Mouse (Mus musculus): ENCODE data around the gene Rap2c. TPM values are rescaled to one million over a fixed set of nuclear protein-coding genes. Genes with fewer than 3 reads are reported as not detected.

Gene Rap2c
- 4.2 and 4.8 TPM in 2 replicates for polyA plus RNA-seq (2012; rRNA removed)

DNA sequence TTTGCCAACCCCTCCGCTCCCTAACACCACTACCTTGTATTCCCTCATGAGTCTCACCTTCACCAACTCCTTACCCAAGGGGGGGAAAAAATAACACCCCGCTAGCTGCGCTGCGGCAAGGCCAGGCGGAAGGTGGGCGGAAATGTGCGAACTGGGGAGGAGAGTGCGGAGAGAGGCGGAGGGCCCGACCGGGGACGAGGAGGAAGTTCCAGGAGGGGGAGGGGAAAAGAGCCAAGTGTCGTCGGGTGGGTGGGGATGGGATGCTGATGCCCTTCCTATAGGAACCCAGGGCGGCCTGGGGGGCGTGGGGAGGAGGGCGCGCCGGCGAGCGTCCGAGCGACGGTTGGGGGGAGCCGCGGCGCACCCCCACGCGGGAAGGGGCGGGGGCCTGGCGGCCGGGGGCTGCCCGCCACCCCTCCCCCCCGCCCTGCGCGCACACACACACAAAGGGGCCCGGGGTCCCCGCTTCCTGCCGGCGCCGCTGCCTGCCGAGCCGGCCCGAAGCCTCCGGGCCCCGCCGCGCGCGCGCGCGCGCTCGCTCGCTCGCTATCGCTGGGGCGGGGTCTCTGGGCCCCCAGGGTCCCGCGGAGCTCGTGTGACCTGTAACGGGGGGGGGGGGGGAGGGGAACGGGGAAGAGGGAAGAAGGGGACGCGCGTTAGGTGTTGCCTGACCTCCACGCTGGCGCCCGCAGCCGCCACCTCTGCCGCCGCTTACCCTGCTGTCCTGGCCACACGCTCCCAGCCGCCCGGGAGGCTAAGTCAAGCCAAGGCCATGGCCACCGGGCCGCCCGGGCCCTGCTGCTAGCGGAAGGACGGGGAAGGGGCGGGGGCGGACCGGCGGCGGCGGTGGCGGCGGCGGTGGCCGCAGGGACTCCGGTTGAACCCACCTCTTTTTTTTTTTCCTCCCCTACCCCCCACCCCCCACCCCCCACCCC lies at the start of gene Rap2c:
Gene Rap2c (minus strand): TSS at position 168 of the 935 bp plus-strand sequence.
- no peak for DNase-seq (ENCODE audit: low read depth)

DNA sequence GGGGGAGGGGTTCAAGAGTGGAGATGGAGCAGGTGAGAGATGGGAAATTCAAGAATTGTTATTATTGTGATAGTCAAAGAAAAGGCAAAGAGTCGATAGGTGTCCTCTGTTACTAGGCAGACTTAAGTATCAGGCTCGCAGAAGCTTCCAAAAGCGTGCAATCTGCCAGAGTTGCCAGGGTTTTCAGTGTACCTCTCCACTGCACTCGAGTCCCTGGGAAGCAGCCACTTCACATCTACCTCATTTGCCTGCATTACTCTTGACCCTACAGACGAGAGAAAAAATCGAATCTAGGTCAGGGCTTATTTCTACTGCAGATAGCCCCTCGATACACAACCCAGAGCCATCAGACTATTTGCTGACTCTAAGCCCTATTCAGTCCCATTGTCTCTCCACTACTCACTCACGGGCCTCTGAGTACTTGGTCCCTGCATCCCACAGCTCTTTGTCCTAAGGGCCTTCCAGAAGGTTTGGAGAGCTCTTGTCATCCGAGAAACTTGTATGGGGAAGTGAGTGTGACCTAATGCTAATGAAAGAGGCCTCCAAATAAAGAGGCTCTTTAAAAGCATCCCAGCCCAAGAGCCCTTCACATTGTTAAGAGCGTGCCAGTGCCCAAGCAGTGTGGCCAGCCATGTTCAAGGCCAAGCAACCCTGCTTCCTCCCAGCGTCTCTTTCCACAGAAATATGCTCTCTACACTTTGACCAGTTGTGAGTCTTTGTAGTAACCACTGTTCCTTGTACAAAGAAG lies 48.9 kb upstream of the Rap2c start:
- DNase-seq (ENCODE audit: low read depth): no peak

- DNase-seq (ENCODE audit: low read depth): no peak
Observed at GRCm38 (mm10) chrX:51065773-51066172, 48.0 kb upstream of the Rap2c start.

GRCm38 (mm10) chrX:51065158-51065664 lies 47.4 kb upstream of the Rap2c start:
- no peak for DNase-seq (ENCODE audit: low read depth)

- DNase-seq (ENCODE audit: low read depth): no peak
Observed at GRCm38 (mm10) chrX:51060220-51060619, 42.4 kb upstream of the Rap2c start.

GRCm38 (mm10) chrX:51058741-51059140 lies 40.9 kb upstream of the Rap2c start:
- DNase-seq (ENCODE audit: low read depth): no peak

DNA sequence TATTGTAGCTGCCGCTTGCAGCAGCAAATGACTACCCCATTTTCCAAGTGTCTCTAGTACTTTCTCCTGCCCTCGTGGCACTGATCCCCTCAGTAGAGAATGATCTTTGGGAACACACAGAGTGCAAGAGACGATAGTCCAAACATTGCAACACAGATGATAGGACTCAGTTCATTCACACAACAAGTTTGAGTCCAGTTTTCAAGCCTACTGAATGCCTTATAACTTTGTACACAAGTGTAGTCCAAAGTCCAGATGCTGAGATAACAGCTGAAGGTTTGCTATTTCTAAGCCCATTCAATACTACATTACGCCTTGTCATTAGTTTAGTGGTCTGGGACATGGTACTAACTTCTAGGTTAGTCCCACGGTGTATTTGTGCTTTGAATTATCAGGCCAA lies 40.5 kb upstream of the Rap2c start:
- no peak for DNase-seq (ENCODE audit: low read depth)

GRCm38 (mm10) chrX:51051680-51052461 lies 34.1 kb upstream of the Rap2c start:
- no peak for DNase-seq (ENCODE audit: low read depth)

GRCm38 (mm10) chrX:51035678-51036209 lies 17.9 kb upstream of the Rap2c start:
- DNase-seq (ENCODE audit: low read depth): no peak

DNA sequence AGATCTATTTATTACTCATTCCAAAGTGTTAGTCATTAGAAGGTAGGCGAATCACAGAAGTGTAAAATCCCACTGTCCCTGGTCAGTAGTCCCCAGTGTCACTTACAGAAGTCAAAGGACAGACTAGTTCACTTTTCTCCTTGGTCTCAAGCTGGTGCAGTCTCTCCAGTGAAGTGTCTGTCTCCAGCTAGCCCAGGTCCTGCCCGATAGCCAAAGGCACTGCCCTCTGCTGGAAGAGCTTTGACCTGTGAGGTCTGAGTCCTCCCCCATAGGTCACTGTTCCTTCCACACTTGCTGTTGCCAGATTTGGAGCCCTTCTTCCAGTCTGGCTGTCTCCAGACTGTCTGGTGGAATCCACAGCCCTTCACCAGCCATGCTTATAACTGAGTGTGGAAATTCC lies 2.1 kb upstream of the Rap2c start:
- DNase-seq (ENCODE audit: low read depth): no peak

DNA sequence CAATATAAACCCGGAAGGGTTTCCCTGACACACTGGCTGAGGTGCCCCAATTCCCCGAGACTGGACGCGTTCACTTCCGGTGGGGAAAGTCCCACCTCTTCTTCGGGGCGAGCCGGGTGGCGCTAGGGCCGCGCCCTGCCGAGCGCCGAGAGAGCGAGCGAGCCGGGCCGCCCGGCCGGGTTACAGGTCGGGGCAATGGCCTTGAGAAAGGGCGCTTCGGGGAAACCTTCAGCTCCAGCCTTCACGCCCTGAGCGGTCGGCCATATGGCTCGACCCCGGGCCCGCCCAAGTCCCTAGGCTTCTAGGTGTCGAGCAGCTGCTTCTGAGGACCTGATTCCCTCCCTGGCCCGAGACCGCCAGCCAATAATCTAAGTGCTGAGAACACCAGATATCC lies 965 bp upstream of the Rap2c start:
- no peak for DNase-seq (ENCODE audit: low read depth)

DNA sequence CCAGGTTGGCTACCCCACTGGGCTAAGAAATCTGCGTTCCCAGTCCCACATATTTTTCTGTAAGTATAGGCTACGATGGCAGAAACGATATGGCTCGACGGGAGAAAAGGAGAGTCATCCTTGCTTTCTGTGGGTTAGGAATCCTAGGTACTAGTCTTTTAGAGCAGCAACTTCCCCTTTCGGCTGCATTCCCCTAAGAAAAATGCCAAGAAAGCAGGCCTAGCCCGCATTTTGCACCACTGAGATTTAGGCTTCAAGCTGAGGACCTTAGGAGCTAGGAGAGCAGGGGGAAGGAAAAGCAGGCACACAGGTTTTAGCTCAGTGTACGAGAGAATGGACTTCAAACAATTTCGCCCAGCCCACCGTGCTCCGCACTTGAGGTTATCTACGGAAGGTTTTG lies 892 bp downstream of the Rap2c start:
- no peak for DNase-seq (ENCODE audit: low read depth)

DNA sequence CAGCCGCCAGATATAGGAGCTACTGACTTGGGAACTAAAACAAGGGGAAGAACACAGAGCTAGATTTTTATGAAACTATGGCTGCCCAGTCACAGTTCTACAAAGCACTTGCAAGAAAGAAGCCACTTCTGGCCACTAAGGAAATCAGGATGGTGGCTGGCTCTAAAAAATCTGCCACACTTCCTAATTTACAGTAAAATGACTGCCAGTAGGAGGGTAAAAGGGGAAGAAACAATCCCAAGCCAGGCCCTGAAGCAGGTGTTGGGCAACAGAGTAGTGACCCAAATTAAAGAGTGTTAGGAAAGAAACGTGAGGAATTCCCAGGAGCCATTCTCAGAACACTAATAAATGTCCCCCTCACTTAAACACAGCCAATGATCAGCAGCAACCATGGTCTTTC lies 5.5 kb downstream of the Rap2c start:
- DNase-seq (ENCODE audit: low read depth): no peak

DNA sequence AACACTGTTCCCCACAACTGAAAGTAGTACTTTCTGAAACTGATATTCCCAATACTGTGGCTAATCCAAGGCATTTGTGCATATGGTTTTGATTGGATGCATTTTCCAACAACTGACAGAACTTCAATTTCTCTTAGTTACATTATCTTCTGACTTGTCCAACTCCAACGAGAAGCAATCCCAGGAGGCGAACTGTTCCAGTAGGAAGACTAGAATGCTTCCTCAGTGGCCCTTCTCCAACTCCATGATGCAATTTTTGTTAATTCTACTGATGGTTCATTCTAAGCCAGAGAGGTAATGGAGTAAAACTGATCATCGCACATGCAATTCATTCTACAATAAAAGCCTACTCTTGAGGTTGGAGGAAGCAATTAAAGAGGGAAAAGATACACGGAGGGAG lies 7.5 kb downstream of the Rap2c start:
- no peak for DNase-seq (ENCODE audit: low read depth)

DNA sequence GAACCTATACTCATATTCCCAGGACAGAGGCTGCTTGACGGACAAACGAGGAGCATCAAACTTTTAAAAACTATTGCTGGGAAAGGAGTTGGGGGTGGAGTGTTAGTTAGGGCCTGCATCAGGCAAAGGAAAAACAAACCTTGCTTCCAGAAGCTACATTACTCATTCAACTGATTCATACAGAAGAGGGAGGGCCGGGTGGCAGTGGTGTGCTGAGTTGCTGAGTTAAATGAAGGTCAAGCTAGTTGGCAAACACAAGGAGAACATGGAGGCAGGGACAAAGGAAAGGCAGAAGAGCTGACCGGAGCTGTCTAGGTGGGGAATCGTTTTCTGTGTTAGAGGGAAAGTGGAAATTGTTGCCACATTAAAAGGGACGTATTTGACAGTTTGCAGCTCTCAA lies 17.0 kb downstream of the Rap2c start:
- DNase-seq (ENCODE audit: low read depth): no peak

DNA sequence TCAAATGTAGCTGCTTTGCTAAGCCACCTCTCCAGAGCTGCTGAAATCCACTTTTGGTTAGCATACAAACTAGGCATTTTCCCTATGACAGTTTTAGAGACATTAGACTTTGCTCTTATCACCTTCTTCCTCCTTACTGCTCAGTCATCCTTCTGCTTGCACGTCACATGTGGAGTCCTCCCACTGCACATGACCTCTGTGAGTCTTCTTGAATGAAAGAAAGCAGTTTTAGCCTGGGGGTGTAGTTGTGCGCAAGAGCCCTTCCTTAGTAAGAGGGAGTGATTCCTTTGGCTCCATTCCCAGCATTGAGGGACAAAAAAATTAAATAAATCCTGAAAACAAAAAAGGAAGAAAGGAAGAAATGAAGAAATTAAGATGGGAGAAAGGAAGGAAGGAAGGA lies 22.5 kb downstream of the Rap2c start:
- DNase-seq (ENCODE audit: low read depth): no peak

DNA sequence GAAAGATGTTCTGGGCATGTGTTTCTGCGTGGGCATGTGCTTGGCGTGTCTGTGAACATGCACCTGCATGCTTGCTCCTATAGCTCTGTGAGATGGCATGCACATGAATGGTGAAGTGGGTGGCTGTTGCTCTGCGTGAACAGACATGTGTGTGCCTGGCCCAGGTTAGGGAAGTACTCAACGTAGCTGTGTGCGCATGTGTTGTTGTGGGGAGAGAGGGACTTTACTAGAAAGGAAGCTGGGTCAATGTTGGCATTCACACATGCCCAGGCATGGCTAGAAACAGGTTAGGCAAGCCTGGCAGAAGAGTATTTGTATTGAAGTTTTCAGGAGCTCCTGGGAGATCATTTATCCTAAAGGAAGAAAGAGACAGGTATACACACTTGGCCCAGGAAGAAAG lies 26.5 kb downstream of the Rap2c start:
- DNase-seq (ENCODE audit: low read depth): no peak

DNA sequence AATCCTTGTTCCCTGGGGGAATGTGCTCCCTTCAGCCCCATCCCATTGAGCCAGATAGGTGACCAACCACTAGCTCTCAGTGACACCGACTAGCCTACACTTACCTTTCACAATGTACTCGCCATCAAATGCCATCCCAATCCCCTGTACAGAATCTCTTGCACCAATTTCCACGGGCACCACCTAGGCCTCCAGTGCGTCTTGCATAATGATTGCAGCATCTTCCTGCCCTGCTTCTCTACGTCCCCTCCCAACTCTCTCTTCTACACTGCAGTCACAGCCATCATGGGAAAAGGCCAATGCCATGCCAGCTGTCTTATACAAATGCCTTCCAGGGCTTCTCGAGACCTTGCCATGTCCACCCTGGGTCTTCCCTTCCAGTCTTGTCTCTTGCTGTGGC lies 27.9 kb downstream of the Rap2c start:
- DNase-seq (ENCODE audit: low read depth): no peak

- no peak for DNase-seq (ENCODE audit: low read depth)
Observed at GRCm38 (mm10) chrX:50988581-50988980, 29.2 kb downstream of the Rap2c start.

- DNase-seq (ENCODE audit: low read depth): no peak
Observed at GRCm38 (mm10) chrX:50978428-50978827, 39.4 kb downstream of the Rap2c start.

- no peak for DNase-seq (ENCODE audit: low read depth)
Observed at GRCm38 (mm10) chrX:50972145-50972544, 45.7 kb downstream of the Rap2c start.

DNA sequence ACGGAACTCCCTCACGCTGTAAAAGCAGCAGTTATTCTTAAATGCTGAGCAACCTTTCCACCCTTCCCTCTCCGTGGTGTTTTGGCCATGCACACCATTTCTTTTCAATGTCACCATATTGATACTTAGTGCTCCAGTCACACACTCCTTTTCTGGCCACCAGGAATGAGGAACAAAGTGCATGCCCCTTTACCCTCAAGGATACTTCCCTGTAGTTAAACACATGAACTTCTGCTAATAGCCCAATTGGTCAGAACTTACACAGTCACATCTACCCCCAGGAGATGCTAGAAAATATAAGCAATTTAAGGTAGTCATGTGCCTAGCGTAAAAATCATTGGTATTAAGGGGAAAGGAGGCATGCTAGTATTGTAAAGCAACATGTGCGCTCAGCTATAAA lies 47.9 kb downstream of the Rap2c start:
- no peak for DNase-seq (ENCODE audit: low read depth)

Measured in gonadal fat pad, adult 2 months (tissue).